Mouse (Mus musculus): ENCODE measurements around the gene OR5BS1P.

Gene OR5BS1P

DNA sequence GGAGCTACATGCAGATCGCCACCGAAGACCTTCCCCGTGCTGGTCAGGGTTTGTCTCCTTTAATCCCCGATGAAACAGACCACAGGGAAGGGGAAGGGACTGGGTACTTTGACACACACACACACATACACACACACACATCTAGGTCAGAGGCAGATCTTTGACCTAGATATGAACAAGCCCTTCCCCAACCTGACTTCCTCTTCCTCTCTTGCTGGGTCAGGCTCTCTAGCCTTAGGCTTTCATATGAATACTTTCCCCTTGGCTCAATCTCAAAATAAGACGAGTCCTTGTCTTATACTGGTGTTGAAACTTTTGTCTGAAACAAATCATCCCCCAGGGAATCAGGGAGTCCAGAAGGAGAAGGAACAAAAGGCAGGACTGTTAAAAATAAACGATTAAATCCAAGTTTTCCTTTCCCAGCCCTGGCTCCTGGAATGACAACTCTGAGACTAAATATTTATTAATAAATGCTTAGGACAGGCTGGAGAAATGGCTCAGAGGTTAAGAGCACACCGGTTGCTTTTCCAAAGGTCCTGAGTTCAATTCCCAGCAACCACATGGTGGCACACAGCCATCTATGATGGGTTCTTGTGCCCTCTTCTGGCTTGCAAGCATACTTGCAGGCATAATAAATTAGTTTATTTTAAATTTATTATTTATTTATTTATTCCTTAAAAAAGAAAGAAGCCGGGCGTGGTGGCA, 36.7 kb downstream of the OR5BS1P start:
- WGBS, result 78% methylated on average over 9 of the region's 9 CpGs

DNA sequence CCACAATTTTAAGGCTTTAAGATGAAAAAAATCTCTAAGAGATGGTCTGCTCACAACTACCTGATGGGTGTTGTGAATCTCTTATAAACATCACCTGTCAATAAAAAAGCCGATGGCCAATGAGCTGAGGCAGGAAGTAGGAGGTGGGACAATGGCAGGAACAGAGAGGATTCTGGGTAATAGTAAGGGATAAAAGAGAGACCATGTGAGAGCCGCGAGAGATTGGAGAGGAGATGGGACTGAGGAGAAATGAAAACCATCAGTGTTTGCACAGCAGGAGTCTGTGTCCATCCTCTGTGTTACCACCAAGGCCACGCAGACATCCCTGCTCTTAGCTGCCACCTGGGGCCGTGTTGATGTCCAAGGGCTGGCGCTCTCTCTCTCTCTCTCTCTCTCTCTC, 37.6 kb downstream of the OR5BS1P start:
- 85% methylated on average over 6 of the region's 6 CpGs for WGBS

DNA sequence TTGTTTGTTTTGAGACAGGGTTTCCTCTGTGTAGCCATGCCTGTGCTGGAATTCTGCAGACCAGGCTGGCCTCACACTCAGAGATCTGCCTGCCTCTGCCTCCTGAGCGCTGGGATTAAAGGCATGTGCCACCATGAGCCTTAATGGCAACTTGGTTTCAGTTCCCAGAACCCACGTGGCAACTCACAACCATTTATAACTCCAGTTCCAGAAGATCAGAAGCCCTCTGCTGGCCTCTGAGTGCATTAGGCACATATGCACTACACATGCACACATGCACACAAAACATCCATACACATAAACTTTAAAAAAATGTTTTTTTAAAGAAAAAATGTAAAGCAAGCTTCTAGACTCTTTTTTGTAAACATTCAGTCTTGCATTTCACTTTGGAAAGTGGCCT, 39.7 kb downstream of the OR5BS1P start:
- 66% methylated on average over 2 of the region's 2 CpGs for WGBS

DNA sequence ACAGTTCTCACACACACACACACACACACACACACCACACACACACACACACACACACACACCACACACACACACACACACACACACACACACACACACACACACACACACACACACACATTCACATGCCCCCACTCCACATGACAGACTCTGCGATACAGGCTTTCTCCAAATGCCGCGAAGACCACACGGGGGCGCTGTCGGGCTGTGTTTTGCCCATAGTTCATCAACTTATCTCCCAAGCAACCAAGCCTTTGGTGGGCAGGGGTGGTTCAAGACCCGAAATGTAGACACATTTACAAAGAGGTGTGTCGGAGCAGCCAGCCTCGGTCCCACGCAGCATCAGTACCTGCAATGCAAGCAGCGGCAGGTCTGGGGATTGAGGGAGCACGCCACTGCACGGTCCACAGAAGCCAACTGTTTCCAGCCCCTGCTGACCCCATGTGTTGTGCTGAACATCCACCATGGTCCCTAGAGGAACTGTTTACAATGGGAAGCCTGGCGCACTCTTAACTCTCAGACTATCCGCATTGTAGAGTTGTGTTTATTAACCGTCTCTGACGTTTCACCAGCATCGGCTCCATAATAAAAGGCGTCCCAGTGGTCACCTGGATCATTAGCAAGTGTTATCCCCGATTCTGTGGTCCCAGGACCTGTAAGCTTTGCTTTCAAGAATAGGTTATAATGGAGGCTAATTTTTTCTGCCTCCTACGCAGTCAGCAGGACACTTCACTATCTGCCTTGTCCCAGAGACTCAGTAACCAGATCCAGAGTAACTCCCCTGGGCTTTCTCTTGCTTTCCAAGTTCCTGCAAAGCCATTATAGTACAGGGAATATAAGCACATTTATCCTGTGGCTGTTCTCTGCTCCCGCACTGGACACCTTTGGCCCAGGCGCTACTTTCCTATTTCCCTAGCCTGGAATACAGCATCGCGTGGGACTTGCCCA, 41.0 kb downstream of the OR5BS1P start:
- WGBS, result 27% methylated on average over 25 of the region's 25 CpGs

DNA sequence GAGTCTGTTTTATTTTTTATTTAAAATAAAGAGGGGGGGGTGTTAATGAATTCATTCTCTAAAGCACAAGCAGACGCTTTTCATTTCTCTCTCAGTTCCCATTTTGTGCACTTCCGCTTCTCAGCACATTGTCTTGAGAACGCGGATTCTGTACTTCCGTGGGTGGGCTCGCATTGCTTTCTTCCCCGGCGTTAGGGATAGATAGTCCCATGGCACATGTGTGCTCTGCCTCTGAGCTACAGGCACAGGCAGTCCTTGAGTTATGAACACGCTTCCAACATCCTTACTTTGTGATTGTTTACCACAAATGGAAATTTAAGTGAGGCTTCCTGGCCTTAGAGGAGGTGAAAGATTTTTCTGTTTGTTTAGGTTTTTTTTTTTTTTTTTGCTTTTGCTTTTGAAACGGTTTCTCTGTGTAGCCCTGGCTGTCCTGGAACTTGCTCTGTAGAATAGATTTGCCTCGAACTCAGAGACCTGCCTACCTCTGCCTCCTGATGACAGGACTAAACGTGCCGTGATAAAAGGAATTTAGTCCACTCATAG, 41.8 kb downstream of the OR5BS1P start:
- WGBS, result 50% methylated on average over 13 of the region's 13 CpGs

DNA sequence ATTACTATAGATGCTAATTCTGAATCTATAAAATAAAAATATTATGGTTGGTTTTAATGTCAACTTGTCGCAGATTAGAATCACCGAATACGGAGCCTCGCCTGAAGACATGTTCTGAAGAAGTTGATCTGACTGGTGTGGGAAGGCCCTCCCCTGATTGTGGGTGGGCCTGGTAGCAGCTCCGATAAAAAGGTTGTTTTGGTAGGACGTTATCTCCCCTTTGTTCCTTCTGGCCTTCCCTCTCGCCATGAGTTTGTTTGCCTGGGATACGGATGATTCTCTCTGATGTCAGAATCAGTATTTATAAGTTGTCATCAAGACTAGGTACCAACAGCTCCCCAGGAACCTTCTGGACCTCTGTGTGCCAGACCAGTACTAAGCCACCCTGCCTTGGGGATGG, 42.5 kb downstream of the OR5BS1P start:
- 68% methylated on average over 8 of the region's 8 CpGs for WGBS

DNA sequence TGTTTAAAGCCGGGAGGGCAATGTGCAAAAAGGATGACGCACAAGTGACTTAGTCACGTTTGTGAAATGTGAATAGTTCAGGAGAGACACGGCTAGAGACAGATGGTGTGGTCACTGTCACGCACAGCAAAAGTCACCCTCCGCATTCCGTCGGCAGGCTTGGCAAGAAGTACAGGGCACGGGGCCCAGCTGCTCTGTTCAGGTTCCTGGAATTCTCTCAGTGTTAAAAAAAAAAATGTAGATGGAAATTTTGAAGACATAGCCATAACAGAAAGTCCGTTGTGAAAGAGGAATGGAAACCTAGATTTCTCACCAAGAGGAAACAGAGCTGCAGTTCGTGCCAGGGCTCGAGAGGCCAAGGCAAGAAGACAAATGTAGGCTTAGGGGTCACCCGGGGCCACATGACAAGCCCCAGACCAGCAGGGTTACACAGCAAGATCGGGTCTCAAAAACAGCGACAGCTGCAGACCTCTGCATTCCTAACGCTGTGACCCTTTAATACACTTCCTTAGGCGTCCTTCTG, 43.2 kb downstream of the OR5BS1P start:
- 31% methylated on average over 17 of the region's 17 CpGs for WGBS

DNA sequence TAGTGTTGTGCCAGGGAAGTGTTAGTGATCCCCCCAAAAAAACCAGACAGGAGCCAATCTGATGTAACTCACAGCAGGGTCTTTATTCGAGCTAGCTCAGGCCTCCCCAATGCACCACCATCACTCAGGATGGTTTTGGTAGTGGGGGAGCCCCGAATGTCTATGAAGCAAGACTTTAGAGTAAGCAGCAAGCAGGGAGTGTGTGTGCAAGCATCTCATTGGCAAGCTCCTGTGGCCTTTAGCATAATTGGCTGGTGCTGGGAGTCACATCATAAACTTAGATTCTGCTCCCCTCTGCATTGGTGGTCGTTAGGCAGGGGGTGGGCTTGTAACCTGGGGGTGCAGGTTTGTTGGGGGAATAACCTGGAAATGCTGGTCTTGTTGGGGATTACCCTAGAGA, 44.0 kb downstream of the OR5BS1P start:
- WGBS, result 73% methylated on average over 3 of the region's 3 CpGs

DNA sequence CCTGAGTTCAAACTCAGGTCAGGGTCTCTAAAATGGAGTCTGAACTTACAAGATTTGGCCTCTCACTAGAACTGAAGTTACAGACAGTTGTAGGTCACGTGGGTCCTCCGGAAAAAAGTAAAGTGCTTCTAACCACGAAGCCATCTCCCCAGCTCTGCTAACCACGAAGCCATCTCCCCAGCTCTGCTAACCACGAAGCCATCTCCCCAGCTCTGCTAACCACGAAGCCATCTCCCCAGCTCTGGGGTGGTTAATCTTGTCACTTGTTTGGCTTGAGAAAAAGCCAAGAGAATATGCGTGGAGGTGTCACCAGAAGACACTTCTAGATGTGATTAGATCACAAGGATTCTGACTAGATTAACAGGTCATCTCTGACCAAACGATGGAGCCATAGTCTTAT, 44.5 kb downstream of the OR5BS1P start:
- WGBS, result 91% methylated on average over 8 of the region's 8 CpGs

DNA sequence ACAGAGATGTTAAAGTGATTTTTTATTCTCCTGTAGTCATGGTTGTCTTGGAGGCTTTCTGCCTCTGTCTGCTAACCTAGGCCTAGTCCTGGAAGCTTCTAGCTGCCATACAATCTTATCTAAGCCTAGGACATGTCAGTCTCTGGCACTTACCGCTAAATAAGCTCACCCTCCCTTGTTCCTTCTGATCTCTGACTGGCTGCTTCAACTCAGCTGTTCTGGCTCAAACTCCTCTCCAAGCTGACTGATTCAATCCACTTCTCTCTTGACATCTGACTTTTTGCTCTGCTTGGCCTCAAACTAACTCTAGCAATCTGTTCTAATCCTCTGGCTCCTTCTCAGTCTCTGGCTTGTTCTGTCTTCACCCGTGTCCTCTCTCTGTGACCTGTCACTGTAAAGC, 45.1 kb downstream of the OR5BS1P start:
- 93% methylated on average over 2 of the region's 2 CpGs for WGBS

DNA sequence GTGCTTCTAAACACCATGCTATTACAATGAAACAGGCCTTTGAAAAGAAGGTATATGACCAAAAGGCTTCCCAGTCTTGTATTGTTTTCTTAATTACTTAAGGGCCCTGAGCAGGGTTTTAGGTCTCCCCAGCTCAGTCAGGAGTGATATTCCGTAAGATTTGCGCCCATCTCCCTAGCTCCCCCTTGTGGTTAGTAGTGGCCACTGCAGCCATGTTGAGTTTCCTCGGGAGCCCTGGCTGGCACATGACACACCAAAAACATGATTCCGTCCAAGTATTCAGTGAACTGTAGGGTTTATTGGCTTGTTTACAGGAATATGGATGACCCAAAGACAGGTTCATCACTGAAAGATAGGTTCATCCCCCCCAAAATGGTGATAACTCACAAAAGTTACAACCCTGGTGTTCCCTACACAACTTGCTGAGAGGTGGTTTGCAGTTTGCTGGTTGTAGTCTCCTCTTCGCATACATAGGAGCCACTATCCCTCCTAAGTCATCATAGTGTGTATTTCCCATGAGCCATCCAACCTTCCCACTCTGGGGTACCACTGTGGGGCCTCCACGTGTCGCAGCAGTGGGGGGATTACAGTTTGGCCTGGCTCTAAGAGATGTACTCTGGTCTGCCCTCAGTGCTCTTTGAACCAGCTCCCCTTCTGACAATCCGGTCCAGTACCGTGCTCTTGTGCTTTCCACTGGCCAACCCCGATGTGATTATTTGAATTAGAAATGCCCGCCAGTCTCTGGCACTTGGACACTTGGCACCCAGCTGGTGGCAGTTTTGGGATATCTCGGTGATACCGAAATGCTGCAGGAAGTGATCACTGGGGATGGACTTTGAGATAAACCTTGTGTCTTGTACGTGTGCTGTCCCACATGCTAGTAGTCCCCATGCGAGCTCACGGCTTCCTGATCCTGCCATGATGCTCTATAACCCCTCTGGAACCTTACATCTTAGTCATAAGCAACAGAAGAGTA, 48.0 kb downstream of the OR5BS1P start:
- 64% methylated on average over 16 of the region's 16 CpGs for WGBS

DNA sequence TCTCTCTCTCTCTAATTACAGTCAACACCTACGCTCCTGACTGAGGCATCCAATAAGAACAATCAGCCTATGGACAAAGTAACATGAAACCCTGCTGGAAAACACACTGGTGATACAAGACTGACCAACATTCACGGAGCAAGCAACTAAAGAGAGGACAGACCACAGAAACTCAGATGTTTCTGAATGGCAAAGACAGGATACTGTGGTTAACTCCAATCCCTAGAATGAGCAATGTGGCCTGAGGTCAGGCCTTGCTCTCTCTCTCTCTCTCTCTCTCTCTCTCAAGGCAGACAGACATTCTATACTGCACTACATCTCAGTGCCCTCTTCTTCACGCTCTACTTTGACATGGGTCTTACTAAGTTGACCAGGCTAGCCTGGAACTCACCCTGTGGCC, 51.5 kb downstream of the OR5BS1P start:
- 86% methylated on average over 3 of the region's 3 CpGs for WGBS

DNA sequence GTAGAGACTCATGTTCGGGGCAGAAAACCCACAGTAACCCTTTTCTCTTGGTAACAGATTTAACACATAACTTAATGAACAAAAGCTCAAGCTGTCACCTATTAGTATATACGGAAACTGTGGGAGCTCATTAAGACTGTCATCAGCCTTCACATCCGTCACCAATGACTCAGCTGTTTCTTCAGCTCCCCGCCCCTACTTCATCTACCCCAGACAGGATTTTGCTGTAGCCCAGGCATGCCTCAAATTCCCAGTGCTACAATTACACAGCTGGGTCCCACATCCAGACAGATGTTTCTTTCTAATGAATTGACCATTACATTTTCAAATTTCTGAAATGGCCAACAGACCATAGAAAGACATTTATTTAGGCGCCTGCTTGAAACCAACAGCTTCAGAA, 56.4 kb downstream of the OR5BS1P start:
- WGBS, result 50% methylated on average over 5 of the region's 5 CpGs

DNA sequence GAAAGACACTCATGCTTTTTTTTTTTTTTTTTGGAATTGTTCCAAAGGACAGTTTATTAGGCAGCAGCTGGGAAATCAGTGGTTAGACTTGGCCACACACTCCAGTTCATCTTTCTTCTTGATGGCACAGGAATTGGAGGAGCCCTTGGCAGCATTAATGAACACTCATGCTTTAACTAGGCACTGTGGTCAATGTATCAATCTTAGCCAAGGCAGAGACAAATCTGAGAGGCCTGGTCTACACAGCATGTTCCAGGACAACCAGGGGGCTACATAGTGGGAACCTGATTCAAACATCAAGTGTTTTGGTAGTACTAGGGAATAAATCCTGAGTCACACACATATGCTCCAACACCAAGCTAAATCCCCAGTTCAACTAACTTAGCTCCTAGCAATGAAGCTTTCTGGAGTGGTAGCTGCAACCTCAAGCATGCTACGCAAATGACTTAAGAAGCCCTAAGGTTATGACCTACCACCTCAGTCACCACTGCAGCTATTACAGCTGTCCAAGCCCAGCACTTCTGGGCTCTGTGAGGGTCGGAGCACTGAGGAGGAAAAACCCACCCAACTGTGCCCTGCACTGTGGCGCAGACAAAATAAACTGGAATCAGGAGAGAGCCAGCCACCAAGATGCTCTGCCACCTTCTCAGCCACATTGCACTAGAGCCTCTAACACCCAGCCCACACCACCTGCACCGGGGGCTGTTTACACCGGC, 57.5 kb downstream of the OR5BS1P start:
- WGBS, result 79% methylated on average over 5 of the region's 5 CpGs

DNA sequence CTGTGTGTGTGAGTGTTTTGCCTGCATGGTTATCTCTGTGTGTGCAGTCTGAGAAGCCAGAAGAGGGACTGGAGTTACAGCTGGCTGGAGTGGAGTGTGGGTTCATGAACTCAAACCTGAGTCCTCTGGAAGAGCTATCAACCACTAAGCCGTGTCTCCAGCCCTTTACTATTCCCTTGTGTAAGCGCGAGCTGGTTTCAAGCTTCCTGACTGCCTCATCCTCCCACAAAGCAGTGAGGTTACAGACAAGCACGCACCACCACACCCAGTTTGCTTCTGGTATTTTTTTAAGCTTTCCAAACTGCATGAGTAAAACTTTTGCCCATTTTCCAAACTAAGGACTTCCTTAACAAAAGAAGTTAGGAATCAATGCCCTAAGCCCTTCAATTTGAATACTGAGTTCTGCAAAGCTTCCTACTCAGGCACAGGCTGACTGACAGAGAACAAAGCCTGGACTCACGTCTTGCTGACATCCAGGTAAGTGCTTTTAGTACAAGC, 58.4 kb downstream of the OR5BS1P start:
- WGBS, result 82% methylated on average over 5 of the region's 5 CpGs

Data from cerebral cortex, adult 2 months (tissue).